Mouse (Mus musculus): ENCODE data around the gene E2f6.

GRCm38 (mm10) chr12:16818513-16818912 lies 7.8 kb downstream of the E2f6 start:
- no peak for TF ChIP-seq GATA1 (IDR thresholded peaks at IDR 0.05; ENCODE audit: borderline replicate concordance, low read length)
- no peak for TF ChIP-seq FLI1 (IDR thresholded peaks at IDR 0.05; ENCODE audit: low read length)

Data from megakaryocyte, embryonic 14.5 days (primary cell).